Mouse (Mus musculus) stomach, postnatal 0 days (tissue): Measurements from ENCODE around the gene Gpr137c.

Source experiments
- CTCF ChIP-seq: IDR thresholded peaks from 2 replicates; pipeline ENCODE4 v1.5.1; 2016; ENCODE audit warnings: antibody characterized with exemption, low read depth, mild to moderate bottlenecking, moderate library complexity
- EP300 ChIP-seq: optimal IDR thresholded peaks from 2 replicates; pipeline ENCODE3; 2016; ENCODE audit warnings: antibody characterized with exemption

GRCm38 (mm10) chr14:45172260-45172659 lies 47.3 kb upstream of the Gpr137c start:
- no peak for TF ChIP-seq CTCF
- no peak for TF ChIP-seq EP300
